Mouse (Mus musculus): Measurements from ENCODE around the gene Thada.

The Thada gene

DNA sequence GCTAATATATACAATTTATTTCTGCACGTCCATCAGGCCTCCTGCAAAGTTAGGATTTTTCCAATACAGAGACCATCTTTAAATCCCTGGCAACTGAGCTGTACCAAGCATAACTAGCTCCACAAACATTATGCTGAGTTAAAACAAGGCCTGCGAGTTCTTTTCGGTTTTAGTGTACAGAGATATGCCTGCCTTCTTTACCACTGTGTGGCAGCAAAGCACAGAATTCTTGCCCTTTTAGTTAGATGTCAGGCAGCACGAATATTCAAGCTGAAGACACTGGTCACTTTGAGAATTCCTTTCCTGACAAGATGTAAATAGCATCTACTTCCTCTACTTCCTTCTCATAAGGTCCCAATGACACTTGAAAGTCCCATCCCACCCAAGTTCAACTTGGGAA is 8.3 kb upstream of the Thada start:
- no peak for DNase-seq (ENCODE audit: low read depth)

DNA sequence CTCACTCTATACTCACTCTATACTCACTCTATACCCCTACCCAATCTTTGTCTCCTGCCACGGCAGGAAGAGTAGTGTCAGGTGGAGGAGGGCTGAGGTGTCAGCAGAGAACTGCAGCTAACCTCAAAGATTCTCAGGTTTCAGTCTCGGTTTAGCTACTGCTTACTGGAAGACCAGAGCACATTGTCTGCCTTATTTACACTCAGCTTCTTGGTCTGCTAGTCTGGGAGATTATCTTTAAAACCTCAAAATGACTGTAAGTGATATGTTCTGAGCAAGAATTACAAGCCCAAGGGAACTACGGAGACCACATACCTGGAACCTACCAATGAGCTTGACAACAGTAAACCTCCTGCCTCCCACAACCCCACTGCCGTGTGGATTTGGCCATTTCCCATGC is 31.0 kb downstream of the Thada start:
- peak; percentile 62 for DNase-seq (ENCODE audit: low read depth)

DNA sequence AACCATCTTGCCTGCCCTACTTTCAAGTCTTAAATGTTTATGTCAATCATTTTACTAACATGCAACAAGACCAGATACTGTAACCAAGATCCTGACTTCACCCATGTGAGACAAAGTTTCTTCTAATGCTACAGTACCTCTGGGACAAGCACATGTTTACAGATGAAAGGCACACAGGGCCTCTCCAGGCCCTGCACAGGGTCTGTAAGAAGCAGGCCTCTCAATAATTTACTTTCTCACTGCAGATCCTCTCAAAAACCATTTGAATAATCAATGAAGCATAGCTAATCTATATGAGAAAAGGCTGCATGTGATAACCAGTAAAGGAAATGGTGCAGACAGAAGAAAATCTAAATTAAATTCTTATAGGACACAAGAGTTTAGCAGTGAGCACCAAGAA is 31.8 kb downstream of the Thada start:
- no peak for DNase-seq (ENCODE audit: low read depth)

DNA sequence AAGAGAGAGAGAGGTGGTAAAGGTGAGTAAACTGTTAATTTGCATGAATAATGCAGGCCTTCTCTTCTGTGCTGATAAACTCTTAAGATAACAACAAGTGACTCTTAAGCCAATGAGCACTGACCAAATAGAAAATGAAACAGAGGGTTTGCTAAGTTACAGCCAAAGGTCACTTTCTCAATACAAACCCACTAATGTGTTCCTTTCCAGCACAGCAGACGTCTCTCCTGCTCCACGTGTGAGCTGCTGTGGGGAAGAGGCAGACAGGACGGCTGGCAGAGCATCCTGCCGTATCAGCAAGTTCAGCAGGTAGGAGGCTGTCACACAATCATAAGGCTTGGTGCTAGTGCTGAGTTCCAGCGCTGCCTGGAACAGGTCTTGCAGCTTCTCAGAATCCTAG is 34.0 kb downstream of the Thada start:
- no peak for DNase-seq (ENCODE audit: low read depth)

DNA sequence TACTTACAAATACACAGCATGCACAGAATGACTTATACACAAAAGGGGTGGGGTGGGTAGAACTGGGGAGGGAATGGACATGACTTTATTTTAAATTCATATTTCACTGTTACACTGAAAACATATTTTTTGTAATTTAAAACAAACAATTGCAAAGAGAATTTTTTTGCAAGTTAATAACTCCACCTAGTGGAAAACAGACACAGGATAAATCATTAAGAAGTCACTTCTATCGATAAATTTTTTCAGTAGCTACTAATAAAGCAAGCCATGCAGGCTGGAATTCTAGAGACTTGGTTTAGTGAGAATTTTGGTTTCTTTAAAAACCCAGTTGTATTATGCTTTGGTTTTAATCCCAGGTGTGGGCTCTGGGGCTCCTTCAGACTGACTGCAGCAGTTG is 41.7 kb downstream of the Thada start:
- DNase-seq (ENCODE audit: low read depth): no peak

DNA sequence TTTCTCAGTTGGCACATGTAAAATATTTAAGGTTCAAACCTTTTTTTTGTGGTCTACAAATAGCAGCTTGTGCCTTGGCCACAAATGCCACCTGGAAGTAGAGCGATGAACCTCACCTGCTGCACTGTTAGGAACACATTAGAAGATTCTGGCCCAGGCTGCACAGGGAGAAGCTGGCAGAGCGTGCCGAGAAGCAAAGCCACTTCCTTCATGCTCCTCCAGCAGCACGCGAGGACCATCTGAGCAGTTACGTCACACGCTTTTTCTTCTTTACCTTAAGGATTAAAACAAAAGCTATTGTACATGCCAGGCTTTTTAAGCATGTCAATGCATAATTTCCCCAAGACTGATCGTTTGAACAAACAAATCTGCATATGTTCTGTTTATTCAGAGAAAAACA is 43.1 kb downstream of the Thada start:
- DNase-seq (ENCODE audit: low read depth): peak; percentile 53

DNA sequence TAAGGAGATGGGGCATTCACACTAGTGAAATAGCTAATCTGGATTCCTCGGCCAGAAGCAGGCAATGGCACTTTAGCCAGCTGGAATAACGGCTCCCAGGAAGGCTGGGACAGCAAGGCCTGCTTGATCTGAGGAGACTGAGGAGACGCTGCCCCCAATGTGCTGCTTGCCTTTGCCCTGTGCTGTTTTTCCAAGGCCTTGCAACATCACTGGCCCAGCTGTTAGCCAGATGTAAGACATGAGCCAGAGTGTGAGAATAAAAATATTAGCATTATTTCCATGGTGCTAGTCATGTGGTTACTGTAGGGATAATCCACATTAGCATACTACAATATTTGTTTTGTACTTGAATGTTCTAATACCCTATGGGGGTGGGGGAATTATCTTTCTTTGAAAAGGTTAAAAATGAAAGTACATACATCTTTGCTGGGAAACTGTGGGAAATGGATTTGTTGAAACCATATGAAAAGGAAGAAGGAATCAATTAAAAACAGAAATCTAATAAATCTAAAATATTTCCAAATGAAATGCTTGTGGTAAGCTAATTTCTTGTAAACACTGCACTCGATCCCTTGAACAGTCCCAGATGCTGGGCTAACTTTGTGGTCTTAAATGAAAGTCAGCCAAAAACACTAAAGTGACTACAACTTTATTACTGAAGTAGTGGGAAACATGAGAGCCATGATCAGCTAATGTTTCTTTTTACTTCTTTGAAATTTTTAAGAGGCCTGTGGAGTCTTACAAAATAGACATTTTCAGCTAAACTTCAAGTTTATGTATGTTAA is 43.8 kb downstream of the Thada start:
- peak; percentile 26 for DNase-seq (ENCODE audit: low read depth)

DNA sequence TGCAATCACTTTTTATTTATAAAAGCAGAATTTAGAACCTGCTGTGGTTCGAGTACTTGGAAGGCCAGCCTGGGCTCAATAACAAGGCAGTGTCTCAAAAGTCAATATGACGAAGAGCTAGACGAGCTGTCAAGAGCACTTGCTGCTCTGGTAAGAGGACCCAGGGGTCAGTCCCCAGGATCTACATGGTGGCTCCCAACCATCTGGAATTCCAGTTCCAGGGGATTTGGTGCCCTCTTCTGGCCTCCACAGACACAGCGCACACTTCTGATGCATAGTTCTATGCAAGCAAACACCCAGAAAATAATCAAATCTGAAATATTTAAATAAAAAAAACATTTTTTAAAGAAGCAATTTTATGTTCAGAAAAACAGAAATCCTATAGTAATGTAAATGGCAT is 45.0 kb downstream of the Thada start:
- no peak for DNase-seq (ENCODE audit: low read depth)

DNA sequence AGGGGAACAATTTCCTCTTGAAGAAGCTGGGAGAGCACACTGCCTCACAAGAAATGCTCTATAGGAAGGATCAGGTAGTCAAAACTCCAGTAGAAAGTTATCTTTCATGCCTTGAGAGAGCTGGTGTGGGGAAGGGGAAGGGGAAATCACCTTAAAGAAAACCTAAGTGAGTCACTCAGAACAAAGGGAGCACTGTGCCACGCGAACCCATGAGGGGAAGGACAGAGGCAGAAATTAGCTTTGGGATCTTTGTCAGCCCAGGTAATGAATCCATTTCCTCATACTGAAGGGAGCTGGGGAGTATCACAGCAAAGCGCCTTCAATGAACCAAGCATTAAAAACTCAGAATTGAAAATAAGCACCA is 45.7 kb downstream of the Thada start:
- DNase-seq (ENCODE audit: low read depth): no peak

DNA sequence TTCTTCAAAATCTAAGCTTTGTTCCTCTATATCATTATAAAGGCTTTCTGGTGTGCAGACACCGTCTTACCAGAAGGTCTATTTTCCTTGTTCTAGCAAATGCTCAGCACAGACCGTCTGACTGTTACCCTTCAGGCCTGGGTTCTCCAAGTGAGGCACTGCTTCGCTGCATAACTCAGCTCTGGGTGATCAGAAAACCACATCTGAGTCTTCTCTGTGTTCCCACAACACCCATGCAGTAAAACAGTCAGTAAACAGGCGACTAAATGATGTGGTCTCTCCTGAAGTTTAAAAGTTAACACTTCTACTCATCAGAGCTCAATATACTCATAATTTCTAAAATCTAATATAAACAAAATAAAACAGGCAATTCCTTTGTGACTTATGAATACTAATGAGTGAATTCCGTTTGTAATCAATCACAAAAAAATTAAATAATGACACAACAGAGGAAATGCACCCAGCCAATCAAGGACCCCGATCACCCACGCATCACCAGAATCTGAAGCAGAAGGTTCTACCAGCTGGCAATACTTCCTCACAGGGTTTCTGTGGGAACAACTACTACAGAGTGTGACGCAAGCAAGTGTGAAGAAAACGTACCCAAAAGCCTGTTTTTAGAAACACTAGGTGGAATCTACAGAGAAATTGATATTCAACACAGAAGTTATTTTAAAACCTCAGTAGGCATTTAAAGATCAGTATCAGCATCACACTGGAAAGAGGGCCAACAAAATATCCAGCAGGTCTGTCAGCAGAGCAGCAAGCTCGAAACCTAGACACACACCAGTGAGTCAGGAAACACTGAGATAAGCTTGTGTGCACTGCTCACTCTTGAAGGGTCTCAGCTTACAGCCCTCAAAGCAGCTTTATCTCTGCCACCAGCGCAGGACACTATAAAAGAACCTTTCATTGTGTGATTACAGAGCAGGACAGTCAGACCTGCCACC is 46.4 kb downstream of the Thada start:
- peak; percentile 69 for DNase-seq (ENCODE audit: low read depth)

DNA sequence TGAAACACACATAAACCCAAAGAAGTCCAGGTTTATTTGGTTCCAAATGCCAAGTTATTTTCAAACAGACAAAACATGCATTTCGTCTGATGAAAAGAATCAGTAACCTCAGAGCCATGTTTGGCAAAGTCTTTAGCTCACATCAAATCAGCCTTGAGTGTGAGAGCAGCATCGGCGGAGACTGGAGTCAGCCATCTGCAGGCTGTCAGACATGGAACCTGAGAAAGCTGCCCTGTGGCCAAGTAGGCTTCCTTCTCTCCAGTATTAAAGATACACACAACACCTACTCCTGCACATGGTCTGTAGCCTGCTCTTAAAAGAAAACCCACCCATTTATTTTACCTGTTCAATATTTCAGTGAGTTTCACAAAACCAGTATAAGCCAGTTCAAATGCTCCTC is 50.1 kb downstream of the Thada start:
- no peak for DNase-seq (ENCODE audit: low read depth)

DNA sequence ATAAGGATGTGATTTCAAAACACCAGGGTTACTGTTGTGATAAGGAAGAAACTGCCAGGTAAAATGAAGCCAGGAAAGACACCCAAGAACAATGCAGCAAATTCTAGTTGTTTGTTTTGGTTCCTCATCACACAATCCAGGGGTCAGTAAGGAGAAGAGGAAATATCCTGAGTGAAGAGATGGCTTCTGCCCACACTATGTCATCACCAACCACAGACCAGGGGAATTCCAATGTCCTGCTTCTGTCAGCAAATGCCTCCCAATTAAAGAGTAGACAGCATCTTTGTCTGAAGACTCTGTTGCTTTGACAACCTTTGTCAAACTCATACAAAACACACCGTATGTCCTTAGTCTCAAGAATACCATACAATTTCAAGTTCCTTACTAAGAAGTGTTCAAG is 57.3 kb downstream of the Thada start:
- peak; percentile 49 for DNase-seq (ENCODE audit: low read depth)

DNA sequence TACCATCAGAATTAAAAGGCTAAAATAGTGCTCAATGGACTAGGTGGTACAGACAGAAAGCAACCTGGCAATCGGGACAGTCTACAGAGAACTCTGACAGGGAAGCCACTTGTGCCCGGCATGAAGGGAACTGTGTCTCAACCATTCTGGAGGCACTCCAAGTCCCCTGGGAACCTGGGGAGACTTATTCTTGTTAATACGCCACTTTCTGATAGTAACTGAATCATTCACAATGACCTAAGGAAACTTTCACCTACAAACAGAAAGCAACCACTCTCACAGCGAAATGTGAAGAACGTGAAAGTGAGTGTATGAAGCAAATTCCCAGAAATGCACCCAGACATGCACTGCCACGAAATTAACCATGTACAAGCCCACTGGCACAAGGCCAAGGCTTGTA is 60.4 kb downstream of the Thada start:
- DNase-seq (ENCODE audit: low read depth): no peak

DNA sequence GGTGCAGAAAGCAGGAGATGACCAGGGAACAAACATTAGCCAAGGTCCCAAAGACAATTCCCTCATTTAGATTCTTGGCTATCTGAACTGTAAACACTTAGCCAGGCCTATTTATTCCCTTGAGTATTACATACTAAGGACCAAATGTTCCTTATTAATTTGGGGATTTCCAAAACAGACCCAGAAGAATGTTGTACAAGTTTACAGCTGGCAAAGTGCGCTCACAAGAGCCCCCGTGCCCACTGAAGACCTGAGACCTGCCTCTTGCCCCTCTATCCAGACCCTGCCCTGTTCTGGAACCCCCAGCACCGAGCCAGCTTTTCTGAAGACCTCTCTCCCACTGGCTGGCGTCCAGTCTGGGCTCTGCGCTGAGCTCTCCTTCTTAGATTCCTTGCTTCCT is 64.2 kb downstream of the Thada start:
- no peak for DNase-seq (ENCODE audit: low read depth)

DNA sequence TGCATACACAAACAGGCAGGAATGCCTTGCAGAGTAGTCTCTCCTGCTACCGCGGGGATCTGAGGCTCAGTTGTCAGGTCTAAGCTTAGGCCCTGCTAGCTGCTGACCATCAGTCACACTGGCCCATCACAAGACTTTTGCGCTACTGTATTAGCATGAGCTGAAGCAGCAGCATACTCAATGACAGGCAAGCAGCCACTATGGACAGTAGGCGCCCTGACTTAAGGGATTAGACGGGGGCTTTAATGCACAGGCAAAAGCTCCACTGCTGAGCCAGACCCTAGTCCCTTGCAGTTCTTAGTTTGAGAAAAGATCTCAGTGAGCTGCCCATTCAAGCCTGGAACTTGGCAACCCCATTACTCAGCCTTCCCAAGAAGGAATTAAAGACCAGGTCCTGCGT is 66.6 kb downstream of the Thada start:
- DNase-seq (ENCODE audit: low read depth): no peak

DNA sequence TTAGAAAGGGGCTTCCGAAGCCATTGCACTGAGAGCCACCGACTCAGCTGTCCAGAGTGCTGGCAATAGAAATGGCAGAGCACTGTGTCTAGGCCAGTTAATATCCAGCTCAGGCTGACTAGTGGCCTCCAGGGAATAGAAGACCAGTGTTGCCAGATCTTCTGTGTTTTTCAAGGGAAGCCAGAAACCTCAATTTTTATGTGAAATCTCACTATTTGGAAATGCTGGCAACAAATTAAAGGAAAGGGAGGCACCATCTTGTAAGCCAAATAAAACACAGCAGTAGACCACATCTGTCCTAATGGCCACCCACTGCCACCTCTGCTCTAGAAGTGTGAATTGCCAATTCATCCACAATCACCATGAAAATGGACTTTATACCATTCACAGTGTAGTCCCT is 76.0 kb downstream of the Thada start:
- DNase-seq (ENCODE audit: low read depth): no peak

DNA sequence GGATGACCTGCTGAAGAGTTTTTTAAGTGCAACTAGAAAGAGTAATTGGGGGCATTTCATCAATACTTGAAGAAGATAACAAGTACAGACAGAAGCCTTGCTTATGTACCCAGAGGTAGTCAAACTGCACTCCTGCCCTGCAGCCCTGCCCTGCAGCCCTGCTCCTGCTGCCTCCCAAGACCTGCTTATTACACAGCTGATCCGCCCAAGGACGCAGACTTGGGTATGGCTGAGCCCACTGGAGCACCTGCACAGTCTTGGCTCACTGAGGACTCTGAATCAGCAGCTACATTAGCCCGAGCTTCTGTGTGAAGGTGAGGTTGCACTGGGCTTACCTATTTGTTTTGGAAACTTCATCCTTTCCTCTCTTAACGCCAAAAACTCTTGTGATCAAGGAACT is 79.8 kb downstream of the Thada start:
- DNase-seq (ENCODE audit: low read depth): no peak

DNA sequence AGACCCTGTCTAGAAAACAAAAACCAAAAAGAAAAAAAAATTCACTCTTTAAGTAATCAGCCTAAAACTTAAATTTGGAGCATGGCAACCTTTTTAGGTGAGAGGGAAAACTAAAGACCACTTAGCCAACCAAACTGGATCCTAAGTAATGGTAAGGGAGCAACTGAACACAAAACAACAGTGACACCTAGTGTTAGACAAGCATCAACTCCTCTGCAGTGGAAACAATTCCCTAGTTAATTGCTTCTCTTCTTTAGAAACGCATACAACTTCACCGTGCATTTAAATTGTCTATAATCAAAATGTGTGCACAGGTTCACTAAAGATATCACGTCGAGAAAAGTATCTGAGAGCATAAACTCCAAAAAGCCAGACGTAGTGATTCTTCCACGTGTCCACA is 80.3 kb downstream of the Thada start:
- DNase-seq (ENCODE audit: low read depth): peak; percentile 67

DNA sequence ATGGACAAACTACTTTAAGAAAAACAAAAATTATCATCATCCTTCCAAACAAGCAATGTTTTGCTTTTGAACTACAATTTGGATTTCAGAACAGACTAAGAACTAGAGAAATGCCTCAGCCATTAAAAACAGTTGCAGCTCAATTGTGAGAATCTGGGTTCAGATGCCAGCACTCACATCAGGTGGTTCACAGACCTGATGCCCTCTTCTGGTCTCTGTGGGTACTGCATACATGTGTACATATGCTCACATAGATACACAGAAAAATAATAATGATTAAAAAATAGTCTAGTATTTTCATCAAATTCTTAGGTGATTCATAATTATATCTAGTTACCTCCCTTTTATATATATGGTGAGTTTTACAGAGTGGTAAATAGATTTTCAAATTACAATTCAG is 81.3 kb downstream of the Thada start:
- peak; percentile 68 for DNase-seq (ENCODE audit: low read depth)

DNA sequence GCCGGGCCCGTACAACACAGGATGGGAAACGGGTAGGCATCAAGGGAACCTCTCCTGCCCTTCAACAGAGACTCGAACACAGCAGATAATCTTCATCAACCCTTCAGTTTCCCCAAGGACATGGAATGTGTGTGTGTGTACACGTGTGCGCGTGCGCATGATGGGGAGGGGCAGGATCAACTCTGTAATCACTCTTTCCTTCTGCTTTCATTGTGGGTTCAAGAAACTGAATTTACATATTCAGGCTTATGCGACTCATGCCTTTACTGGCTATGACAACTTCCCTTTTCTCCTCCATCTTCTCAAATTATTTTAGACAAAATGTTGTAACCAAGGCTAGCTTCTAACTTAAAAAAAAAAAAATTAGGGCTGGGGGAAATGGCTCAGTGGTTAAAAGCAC is 85.7 kb downstream of the Thada start:
- no peak for DNase-seq (ENCODE audit: low read depth)

DNA sequence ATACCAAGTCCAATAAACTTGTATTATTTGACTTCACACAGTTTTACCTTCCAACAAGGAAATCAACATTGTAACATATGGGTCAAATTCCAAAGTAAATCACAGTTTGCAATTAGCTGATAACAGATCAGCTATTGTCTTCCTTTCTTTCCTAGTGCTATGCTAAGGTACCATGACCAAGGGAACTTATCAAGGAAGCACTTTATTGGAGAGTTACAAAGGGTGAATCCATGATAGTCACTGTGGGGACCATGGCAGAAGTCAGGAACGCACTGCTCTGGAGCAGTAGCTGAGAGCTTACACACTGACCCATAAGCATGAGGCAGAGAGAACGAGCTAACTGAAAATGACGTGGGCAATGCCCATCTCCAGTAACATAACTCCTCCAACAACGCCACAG is 89.1 kb downstream of the Thada start:
- DNase-seq (ENCODE audit: low read depth): no peak

DNA sequence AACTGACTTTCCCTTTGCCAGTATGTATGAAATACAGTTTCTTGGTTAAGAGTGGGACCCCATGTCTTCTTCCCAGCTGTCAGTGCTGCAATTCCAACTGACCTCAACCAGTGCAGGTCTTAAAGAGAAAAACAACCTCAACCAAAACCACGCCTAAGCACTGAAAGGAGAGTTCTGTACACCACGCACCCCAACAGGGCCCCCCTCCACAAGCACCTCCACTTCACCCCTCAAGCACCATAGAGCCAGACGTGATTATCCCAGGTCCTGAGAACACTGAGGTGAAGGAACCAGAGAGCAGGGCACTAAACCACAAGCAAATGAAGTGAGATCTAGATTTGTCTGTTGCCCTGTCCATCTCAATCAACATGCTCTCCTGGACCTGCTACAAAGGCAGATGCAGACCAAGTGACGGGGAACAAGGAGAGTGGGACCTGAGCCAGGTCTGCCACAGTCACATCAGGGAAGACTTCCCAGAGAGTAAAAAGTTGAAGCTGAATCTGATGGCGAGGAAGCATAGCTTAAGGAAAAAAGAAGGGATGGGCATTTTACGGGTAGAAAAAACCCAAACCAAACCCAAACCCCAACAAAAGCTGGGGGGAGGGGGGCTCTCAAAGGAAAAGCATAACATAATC is 93.5 kb downstream of the Thada start:
- no peak for DNase-seq (ENCODE audit: low read depth)

DNA sequence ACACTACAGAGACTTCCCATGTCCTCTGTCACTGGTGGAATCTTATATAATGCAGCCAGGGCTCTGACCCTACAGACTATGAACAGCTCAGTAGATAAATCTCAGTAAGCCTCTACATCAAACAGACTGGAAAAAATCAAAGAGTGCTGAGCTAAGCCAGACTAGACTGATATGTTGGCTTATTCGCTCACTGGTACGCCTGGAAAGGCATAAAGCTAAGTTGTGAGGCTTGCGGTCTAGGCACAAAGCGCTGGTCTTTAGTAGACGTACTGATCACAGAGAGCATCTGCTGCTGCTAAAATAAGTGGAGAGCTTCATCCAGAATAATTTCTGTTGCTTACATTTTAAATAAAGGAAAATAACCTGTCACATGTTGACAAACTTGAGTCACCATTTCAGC is 95.6 kb downstream of the Thada start:
- no peak for DNase-seq (ENCODE audit: low read depth)

Data from induced T-regulatory cell, adult 2 months (primary cell).